Mouse (Mus musculus): ENCODE measurements around the gene Carf. TPM values are rescaled to one million over a fixed set of nuclear protein-coding genes. Genes with fewer than 3 reads are reported as not detected.
"Not testable (repeated sequence)": the region's sequence is repeated elsewhere in the genome, so short reads cannot be mapped to it uniquely, and the experiment has no call there.

Gene Carf
- polyA plus RNA-seq, 1 experiment from 2014 or later = 5.7 TPM

- H3K27me3 ChIP-seq (ENCODE audit: control insufficient read depth, insufficient read depth, low read length) = no peaks in the 10 kb centered on the region
- ATAC-seq (ENCODE audit: insufficient read depth, low FRiP score) = no peak
- no peak overlapping the region for H3K4me3 ChIP-seq (replicated peaks; ENCODE audit: low read length)
- no peaks in the 10 kb centered on the region for H3K4me1 ChIP-seq (ENCODE audit: control insufficient read depth, insufficient read depth, low read length)
- H3K9me3 ChIP-seq (replicated peaks; ENCODE audit: control insufficient read depth, low read length) = no peaks in the 10 kb centered on the region
- WGBS = 75% methylated on average over 2 of the region's 2 CpGs
- H3K36me3 ChIP-seq (ENCODE audit: control insufficient read depth, insufficient read depth, low read length) = no peaks in the 10 kb centered on the region
- H3K9ac ChIP-seq (ENCODE audit: low read length) = no peak overlapping the region
- H3K27ac ChIP-seq (ENCODE audit: low read length) = no peak overlapping the region
- no peak overlapping the region for H3K4me2 ChIP-seq (ENCODE audit: low read depth, low read length)
Measured at GRCm38 (mm10) chr1:60169626-60170025, 71.6 kb downstream of the Carf start.

- no peaks in the 10 kb centered on the region for H3K4me1 ChIP-seq (ENCODE audit: control insufficient read depth, insufficient read depth, low read length)
- no peak overlapping the region for H3K4me2 ChIP-seq (ENCODE audit: low read depth, low read length)
- no peak overlapping the region for H3K9ac ChIP-seq (ENCODE audit: low read length)
- no peak overlapping the region for H3K27ac ChIP-seq (ENCODE audit: low read length)
- no peak for ATAC-seq (ENCODE audit: insufficient read depth, low FRiP score)
- H3K9me3 ChIP-seq (replicated peaks; ENCODE audit: control insufficient read depth, low read length) = no peaks in the 10 kb centered on the region
- no peak overlapping the region for H3K4me3 ChIP-seq (replicated peaks; ENCODE audit: low read length)
- 62% methylated on average over 2 of the region's 2 CpGs for WGBS
- H3K27me3 ChIP-seq (ENCODE audit: control insufficient read depth, insufficient read depth, low read length) = no peaks in the 10 kb centered on the region
- H3K36me3 ChIP-seq (ENCODE audit: control insufficient read depth, insufficient read depth, low read length) = no peaks in the 10 kb centered on the region
Measured at GRCm38 (mm10) chr1:60170251-60170650, 72.2 kb downstream of the Carf start.

- Histone ChIP-seq H3K36me3 (ENCODE audit: control insufficient read depth, insufficient read depth, low read length) (no peaks in the 10 kb centered on the region), H3K4me3 (replicated peaks; ENCODE audit: low read length) (no peak overlapping the region), H3K4me2 (ENCODE audit: low read depth, low read length) (no peak overlapping the region), H3K27ac (ENCODE audit: low read length) (no peak overlapping the region), H3K9ac (ENCODE audit: low read length) (no peak overlapping the region), H3K9me3 (replicated peaks; ENCODE audit: control insufficient read depth, low read length) (no peaks in the 10 kb centered on the region), H3K27me3 (ENCODE audit: control insufficient read depth, insufficient read depth, low read length) (no peaks in the 10 kb centered on the region), H3K4me1 (ENCODE audit: control insufficient read depth, insufficient read depth, low read length) (no peaks in the 10 kb centered on the region)
- WGBS = 84% methylated on average over 3 of the region's 3 CpGs
- ATAC-seq (ENCODE audit: insufficient read depth, low FRiP score) = no peak
Measured at GRCm38 (mm10) chr1:60173119-60173518, 75.1 kb downstream of the Carf start.

GRCm38 (mm10) chr1:60177814-60178213, 79.8 kb downstream of the Carf start:
- H3K4me1 ChIP-seq (ENCODE audit: control insufficient read depth, insufficient read depth, low read length); ATAC-seq (ENCODE audit: insufficient read depth, low FRiP score); H3K9me3 ChIP-seq (replicated peaks; ENCODE audit: control insufficient read depth, low read length); H3K36me3 ChIP-seq (ENCODE audit: control insufficient read depth, insufficient read depth, low read length); H3K4me3 ChIP-seq (replicated peaks; ENCODE audit: low read length); H3K4me2 ChIP-seq (ENCODE audit: low read depth, low read length); H3K9ac ChIP-seq (ENCODE audit: low read length); H3K27me3 ChIP-seq (ENCODE audit: control insufficient read depth, insufficient read depth, low read length): not testable (repeated sequence)
- 94% methylated on average over 1 of the region's 1 CpGs for WGBS
- H3K27ac ChIP-seq (ENCODE audit: low read length) = peak overlapping the region; percentile 21; the same call in 1 of the 2 replicates

- Histone ChIP-seq H3K4me3 (replicated peaks; ENCODE audit: low read length) (peak overlapping the region; percentile 94), H3K27me3 (ENCODE audit: control insufficient read depth, insufficient read depth, low read length) (no peaks in the 10 kb centered on the region), H3K27ac (ENCODE audit: low read length) (peak overlapping the region; percentile 39), H3K9me3 (replicated peaks; ENCODE audit: control insufficient read depth, low read length) (no peaks in the 10 kb centered on the region), H3K4me1 (ENCODE audit: control insufficient read depth, insufficient read depth, low read length) (peaks cover 10% of the 10 kb centered on the region), H3K36me3 (ENCODE audit: control insufficient read depth, insufficient read depth, low read length) (no peaks in the 10 kb centered on the region), H3K9ac (ENCODE audit: low read length) (peak overlapping the region; percentile 57), H3K4me2 (ENCODE audit: low read depth, low read length) (peak overlapping the region; percentile 58)
- ATAC-seq (ENCODE audit: insufficient read depth, low FRiP score) = no peak
- 31% methylated on average over 4 of the region's 4 CpGs for WGBS
Measured at GRCm38 (mm10) chr1:60179376-60179775, 81.3 kb downstream of the Carf start.

- no peaks in the 10 kb centered on the region for H3K27me3 ChIP-seq (ENCODE audit: control insufficient read depth, insufficient read depth, low read length)
- ATAC-seq (ENCODE audit: insufficient read depth, low FRiP score) = peak; percentile 98
- WGBS = under 1% methylated on average over 74 of the region's 74 CpGs
- peak within 1 kb of the TSS; percentile 94 for H3K4me3 ChIP-seq (replicated peaks; ENCODE audit: low read length)
- H3K4me1 ChIP-seq (ENCODE audit: control insufficient read depth, insufficient read depth, low read length) = peaks cover 10% of the 10 kb centered on the region
- H3K27ac ChIP-seq (ENCODE audit: low read length) = peak within 1 kb of the TSS; percentile 96
- H3K9ac ChIP-seq (ENCODE audit: low read length) = peak within 1 kb of the TSS; percentile 95
- peak within 1 kb of the TSS; percentile 74 for H3K4me2 ChIP-seq (ENCODE audit: low read depth, low read length)
- no peaks in the 10 kb centered on the region for H3K36me3 ChIP-seq (ENCODE audit: control insufficient read depth, insufficient read depth, low read length)
- no peaks in the 10 kb centered on the region for H3K9me3 ChIP-seq (replicated peaks; ENCODE audit: control insufficient read depth, low read length)
Measured at GRCm38 (mm10) chr1:60179932-60180783, 82.1 kb downstream of the Carf start, which contains the start of gene Nbeal1. Gene Nbeal1 (plus strand): TSS chr1:60180599.

GRCm38 (mm10) chr1:60180784-60181221, 82.8 kb downstream of the Carf start:
- ATAC-seq (ENCODE audit: insufficient read depth, low FRiP score) = no peak; the same call in 1 of the 2 replicates
- H3K4me2 ChIP-seq (ENCODE audit: low read depth, low read length) = peak overlapping the region; percentile 74
- no peaks in the 10 kb centered on the region for H3K27me3 ChIP-seq (ENCODE audit: control insufficient read depth, insufficient read depth, low read length)
- H3K36me3 ChIP-seq (ENCODE audit: control insufficient read depth, insufficient read depth, low read length) = no peaks in the 10 kb centered on the region
- no peaks in the 10 kb centered on the region for H3K9me3 ChIP-seq (replicated peaks; ENCODE audit: control insufficient read depth, low read length)
- peak overlapping the region; percentile 96 for H3K27ac ChIP-seq (ENCODE audit: low read length)
- peak overlapping the region; percentile 94 for H3K4me3 ChIP-seq (replicated peaks; ENCODE audit: low read length)
- under 1% methylated on average over 28 of the region's 30 CpGs for WGBS
- H3K4me1 ChIP-seq (ENCODE audit: control insufficient read depth, insufficient read depth, low read length) = peaks cover 10% of the 10 kb centered on the region
- peak overlapping the region; percentile 95 for H3K9ac ChIP-seq (ENCODE audit: low read length)

- no peak overlapping the region for H3K4me3 ChIP-seq (replicated peaks; ENCODE audit: low read length)
- no peaks in the 10 kb centered on the region for H3K9me3 ChIP-seq (replicated peaks; ENCODE audit: control insufficient read depth, low read length)
Measured at GRCm38 (mm10) chr1:60188454-60188853, 90.4 kb downstream of the Carf start.

GRCm38 (mm10) chr1:60196813-60197212, 98.8 kb downstream of the Carf start:
- 82% methylated on average over 3 of the region's 3 CpGs for WGBS

More at GRCm38 (mm10) chr1:60188454-60188853, 90.4 kb downstream of the Carf start:
- ATAC-seq (ENCODE audit: insufficient read depth, low FRiP score) = no peak
- Histone ChIP-seq H3K4me1 (ENCODE audit: control insufficient read depth, insufficient read depth, low read length) (no peaks in the 10 kb centered on the region), H3K27me3 (ENCODE audit: control insufficient read depth, insufficient read depth, low read length) (no peaks in the 10 kb centered on the region), H3K4me2 (ENCODE audit: low read depth, low read length) (no peak overlapping the region), H3K36me3 (ENCODE audit: control insufficient read depth, insufficient read depth, low read length) (no peaks in the 10 kb centered on the region), H3K27ac (ENCODE audit: low read length) (no peak overlapping the region), H3K9ac (ENCODE audit: low read length) (no peak overlapping the region)

More at GRCm38 (mm10) chr1:60196813-60197212, 98.8 kb downstream of the Carf start:
- peaks cover 14% of the 10 kb centered on the region; the same call in 1 of the 2 replicates for H3K36me3 ChIP-seq (ENCODE audit: control insufficient read depth, insufficient read depth, low read length)
- no peaks in the 10 kb centered on the region for H3K9me3 ChIP-seq (replicated peaks; ENCODE audit: control insufficient read depth, low read length)
- no peak overlapping the region for H3K4me3 ChIP-seq (replicated peaks; ENCODE audit: low read length)
- no peaks in the 10 kb centered on the region for H3K27me3 ChIP-seq (ENCODE audit: control insufficient read depth, insufficient read depth, low read length)
- no peak overlapping the region for H3K27ac ChIP-seq (ENCODE audit: low read length)
- H3K9ac ChIP-seq (ENCODE audit: low read length) = no peak overlapping the region
- no peak overlapping the region for H3K4me2 ChIP-seq (ENCODE audit: low read depth, low read length)
- no peak for ATAC-seq (ENCODE audit: insufficient read depth, low FRiP score)
- H3K4me1 ChIP-seq (ENCODE audit: control insufficient read depth, insufficient read depth, low read length) = no peaks in the 10 kb centered on the region

Data from stomach, embryonic 16.5 days (tissue).